Mouse (Mus musculus) urinary bladder, postnatal 0 days (tissue): Measurements from ENCODE around the gene Gm21256. TPM values are rescaled to one million over a fixed set of nuclear protein-coding genes. Genes with fewer than 3 reads are reported as not detected.

Experiments
- polyA plus RNA-seq: library from polyadenylated mRNA; unstranded; fragments of >200 nt; fragmentation: Nextera tagmentation; extraction: Ambion mirVana; gene quantifications from 2 replicates; pipeline ENCODE4 v1.2.1, GENCODE M21; 2015

Gm21256 gene
- polyA plus RNA-seq, result not detected in 2 replicates

GRCm38 (mm10) chrY:47450660-47451059, at the start of gene Gm21256:
Gene Gm21256, plus strand, starts transcription at chrY:47450960.

Other genes starting within 250 kb of the Gm21256 start
- gene Gm21170, start 240.1 kb downstream of the Gm21256 start, polyA plus RNA-seq, result not detected in 2 replicates